ENCODE assay signal across 9 mouse cellular contexts in the genomic region with DNA sequence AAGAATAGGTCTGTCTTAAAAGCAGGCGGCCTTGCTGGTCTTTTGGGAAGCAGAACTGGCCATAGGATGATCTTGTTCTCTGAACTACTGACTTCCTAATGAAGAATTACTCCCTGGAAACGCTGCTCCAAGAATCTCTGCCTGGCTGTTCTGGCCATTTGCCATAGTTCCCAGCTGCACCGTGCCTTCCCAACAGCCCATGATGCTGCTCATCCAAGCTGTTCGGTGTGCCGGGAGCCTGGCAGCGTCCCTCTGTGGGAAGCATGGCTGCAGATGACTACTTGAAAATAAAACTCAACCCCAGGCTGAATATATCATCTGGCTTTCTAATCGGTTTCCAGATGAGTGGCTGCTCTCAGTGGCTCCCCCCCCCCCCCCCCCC.
DNase-seq lines count a peak whose midpoint lies in the region; ATAC-seq lines count a peak whose summit lies in the region.
"Had no signal": no experiment of that assay in that cellular context is flagged by ENCODE, and none has a peak within 500 bp of the region (broad histone marks: within the 10 kb centered on the region; RNA-seq: fewer than 3 reads in every experiment).

No protein-coding gene starts in this region.

- 60% methylated on average over 7 of the region's 7 CpGs for WGBS in midbrain, embryonic 12.5 days

- DNase-seq in heart, adult 18-20 months: peak; percentile 27 to 52
- DNase-seq in heart, adult 8-10 months (ENCODE audit: low spot score): no peak
- DNase-seq in cerebellum, adult 11-12 months: peak; percentile 81
- peak; percentile 6 to 24 for DNase-seq in gastrocnemius, adult 8-10 months (ENCODE audit: low spot score in 2 of 2)
- DNase-seq in layer of hippocampus, adult 9-10 months (ENCODE audit: low spot score): peak; percentile 63
- DNase-seq in T-cell, adult 2 months (ENCODE audit: low spot score): no peak

- no peak overlapping the region for H3K9ac ChIP-seq in midbrain, embryonic 12.5 days (replicated peaks)
- H3K9ac ChIP-seq: liver, embryonic 14.5 days had no signal

- H3K27ac ChIP-seq in midbrain, embryonic 12.5 days (replicated peaks): 0 out of 2 replicates have a peak overlapping the region, but pooled peaks have one; percentile 17
- H3K27ac ChIP-seq: liver, embryonic 14.5 days had no signal

- no peak for ATAC-seq in midbrain, embryonic 12.5 days (ENCODE audit: low FRiP score, low read depth)
- ATAC-seq in erythroblast, adult 5-6 weeks (replicated peaks; ENCODE audit: low FRiP score, poor library complexity, severe bottlenecking): no peak

- H3K36me3 ChIP-seq in midbrain, embryonic 12.5 days: no peaks in the 10 kb centered on the region

- peaks cover 34% of the 10 kb centered on the region for H3K4me1 ChIP-seq in midbrain, embryonic 12.5 days

- no peak overlapping the region for H3K4me2 ChIP-seq in midbrain, embryonic 12.5 days (replicated peaks)

- H3K9me3 ChIP-seq in midbrain, embryonic 12.5 days: no peaks in the 10 kb centered on the region

- H3K27me3 ChIP-seq in midbrain, embryonic 12.5 days: no peaks in the 10 kb centered on the region

- no peak overlapping the region for H3K4me3 ChIP-seq in midbrain, embryonic 12.5 days

Comparison
In these comparisons a context has a peak if more than half of its experiments do, and no peak if none do; other contexts are left out.
1. DNase-seq: peak in heart, adult 18-20 months (2 of 2), cerebellum, adult 11-12 months (single experiment), gastrocnemius, adult 8-10 months (2 of 2) and layer of hippocampus, adult 9-10 months (single experiment); none in heart, adult 8-10 months (single experiment) and T-cell, adult 2 months (single experiment).